Mouse (Mus musculus): ENCODE data around the gene Ctrb1.

Ctrb1 gene

GRCm38 (mm10) chr8:111690960-111691445, at the start of gene Ctrb1:
Gene Ctrb1, minus strand, starts transcription at chr8:111691010.
- DNase-seq (ENCODE audit: extremely low spot score, low read depth, low spot score), result no peak

- no peak for DNase-seq (ENCODE audit: extremely low spot score, low read depth, low spot score)
Observed at GRCm38 (mm10) chr8:111740301-111740711, 49.5 kb upstream of the Ctrb1 start.

GRCm38 (mm10) chr8:111739604-111740003, 48.8 kb upstream of the Ctrb1 start:
- DNase-seq (ENCODE audit: extremely low spot score, low read depth, low spot score), result no peak

GRCm38 (mm10) chr8:111738867-111739266, 48.1 kb upstream of the Ctrb1 start:
- DNase-seq (ENCODE audit: extremely low spot score, low read depth, low spot score), result no peak

GRCm38 (mm10) chr8:111736321-111736720, 45.5 kb upstream of the Ctrb1 start:
- no peak for DNase-seq (ENCODE audit: extremely low spot score, low read depth, low spot score)

GRCm38 (mm10) chr8:111735791-111736190, 45.0 kb upstream of the Ctrb1 start:
- DNase-seq (ENCODE audit: extremely low spot score, low read depth, low spot score), result no peak

- no peak for DNase-seq (ENCODE audit: extremely low spot score, low read depth, low spot score)
Observed at GRCm38 (mm10) chr8:111735335-111735761, 44.5 kb upstream of the Ctrb1 start.

GRCm38 (mm10) chr8:111734244-111734960, 43.6 kb upstream of the Ctrb1 start:
- DNase-seq (ENCODE audit: extremely low spot score, low read depth, low spot score), result no peak

GRCm38 (mm10) chr8:111733581-111734243, 42.9 kb upstream of the Ctrb1 start:
- no peak for DNase-seq (ENCODE audit: extremely low spot score, low read depth, low spot score)

- DNase-seq (ENCODE audit: extremely low spot score, low read depth, low spot score), result no peak
Observed at GRCm38 (mm10) chr8:111732406-111733085, 41.7 kb upstream of the Ctrb1 start.

- peak; percentile 67 for DNase-seq (ENCODE audit: extremely low spot score, low read depth, low spot score)
Observed at GRCm38 (mm10) chr8:111732004-111732403, 41.2 kb upstream of the Ctrb1 start.

- DNase-seq (ENCODE audit: extremely low spot score, low read depth, low spot score), result no peak
Observed at GRCm38 (mm10) chr8:111731231-111731977, 40.6 kb upstream of the Ctrb1 start.

GRCm38 (mm10) chr8:111729233-111730170, 38.7 kb upstream of the Ctrb1 start:
- no peak for DNase-seq (ENCODE audit: extremely low spot score, low read depth, low spot score)

- DNase-seq (ENCODE audit: extremely low spot score, low read depth, low spot score), result no peak
Observed at GRCm38 (mm10) chr8:111728481-111728880, 37.7 kb upstream of the Ctrb1 start.

GRCm38 (mm10) chr8:111727553-111727952, 36.7 kb upstream of the Ctrb1 start:
- DNase-seq (ENCODE audit: extremely low spot score, low read depth, low spot score), result no peak

- no peak for DNase-seq (ENCODE audit: extremely low spot score, low read depth, low spot score)
Observed at GRCm38 (mm10) chr8:111726102-111726900, 35.5 kb upstream of the Ctrb1 start.

GRCm38 (mm10) chr8:111725341-111725740, 34.5 kb upstream of the Ctrb1 start:
- DNase-seq (ENCODE audit: extremely low spot score, low read depth, low spot score), result no peak

- DNase-seq (ENCODE audit: extremely low spot score, low read depth, low spot score), result no peak
Observed at GRCm38 (mm10) chr8:111720115-111720544, 29.3 kb upstream of the Ctrb1 start.

GRCm38 (mm10) chr8:111718937-111719336, 28.1 kb upstream of the Ctrb1 start:
- no peak for DNase-seq (ENCODE audit: extremely low spot score, low read depth, low spot score)

All from hindlimb bud, embryonic 11.5 days (tissue).